Mouse (Mus musculus) right cerebral cortex, adult 2 months (tissue): ENCODE data around the gene Gabrg3.
"Not testable (repeated sequence)": the region's sequence is repeated elsewhere in the genome, so short reads cannot be mapped to it uniquely, and the experiment has no call there.

Experiments used
- DNase-seq, 2 experiments: peaks; one replicate each; pipeline ENCODE4 v3.0.0; 2021 to 2022; ENCODE audit warnings: low spot score in 2 of 2

The Gabrg3 gene

GRCm38 (mm10) chr7:57314971-57315370 lies 72.0 kb downstream of the Gabrg3 start:
- DNase-seq, result no peak

- no peak for DNase-seq
Measured at GRCm38 (mm10) chr7:57312018-57312417, 75.0 kb downstream of the Gabrg3 start.

- DNase-seq, result peak; percentile 16 to 18
Measured at GRCm38 (mm10) chr7:57307337-57307736, 79.7 kb downstream of the Gabrg3 start.

- DNase-seq, result peak; percentile 26 to 42
Measured at GRCm38 (mm10) chr7:57296639-57297038, 90.3 kb downstream of the Gabrg3 start.

GRCm38 (mm10) chr7:57294127-57294526 lies 92.9 kb downstream of the Gabrg3 start:
- DNase-seq, result no peak

GRCm38 (mm10) chr7:57293564-57293963 lies 93.4 kb downstream of the Gabrg3 start:
- no peak for DNase-seq

- peak in 1 of 2 experiments; percentile 19 for DNase-seq
Measured at GRCm38 (mm10) chr7:57283186-57283585, 103.8 kb downstream of the Gabrg3 start.

- DNase-seq, result no peak
Measured at GRCm38 (mm10) chr7:57278841-57279240, 108.1 kb downstream of the Gabrg3 start.

- DNase-seq, result no peak
Measured at GRCm38 (mm10) chr7:57260201-57260600, 126.8 kb downstream of the Gabrg3 start.

GRCm38 (mm10) chr7:57258893-57259574 lies 128.0 kb downstream of the Gabrg3 start:
- DNase-seq, result no peak

GRCm38 (mm10) chr7:57243981-57244380 lies 143.0 kb downstream of the Gabrg3 start:
- peak; percentile 26 for DNase-seq

GRCm38 (mm10) chr7:57214119-57214518 lies 172.9 kb downstream of the Gabrg3 start:
- no peak for DNase-seq

GRCm38 (mm10) chr7:57186015-57186414 lies 201.0 kb downstream of the Gabrg3 start:
- no peak for DNase-seq

- not testable (repeated sequence) for DNase-seq
Measured at GRCm38 (mm10) chr7:57175891-57176545, 211.0 kb downstream of the Gabrg3 start.

GRCm38 (mm10) chr7:57166931-57167330 lies 220.1 kb downstream of the Gabrg3 start:
- no peak for DNase-seq

- no peak for DNase-seq
Measured at GRCm38 (mm10) chr7:57158211-57158610, 228.8 kb downstream of the Gabrg3 start.

- no peak for DNase-seq
Measured at GRCm38 (mm10) chr7:57153743-57154142, 233.2 kb downstream of the Gabrg3 start.

GRCm38 (mm10) chr7:57150768-57151167 lies 236.2 kb downstream of the Gabrg3 start:
- DNase-seq, result no peak

GRCm38 (mm10) chr7:57138072-57138704 lies 248.8 kb downstream of the Gabrg3 start:
- no peak for DNase-seq

GRCm38 (mm10) chr7:57133009-57133408 lies 254.0 kb downstream of the Gabrg3 start:
- peak in 1 of 2 experiments; percentile 22 for DNase-seq

- DNase-seq, result no peak
Measured at GRCm38 (mm10) chr7:57132471-57132870, 254.5 kb downstream of the Gabrg3 start.

GRCm38 (mm10) chr7:57100065-57100464 lies 286.9 kb downstream of the Gabrg3 start:
- no peak for DNase-seq

GRCm38 (mm10) chr7:57082071-57082470 lies 304.9 kb downstream of the Gabrg3 start:
- no peak for DNase-seq
